Mouse (Mus musculus) liver, embryonic 12.5 days (tissue): ENCODE measurements at regions not wholly inside any gene's neighbourhood (a gene's known extent, or its start where the extent isn't known, plus 50 kb on each side); places are given as distances from the start of the nearest gene placed in this dataset.

Source experiments
- ATAC-seq: fragments of 200-750 bp; cut with Nextera tagmentation; 2 replicates; pipeline ENCODE4 v1.8.0; 2017; ENCODE audit warnings: moderate number of reproducible peaks, mild to moderate bottlenecking, moderate library complexity
- H3K27ac ChIP-seq: fragments of 300-500 bp; sonication (generic); 2 replicates; pipeline ENCODE4 v1.5.1; 2016; ENCODE audit warnings: mild to moderate bottlenecking
- H3K27me3 ChIP-seq: fragments of 300-500 bp; sonication (generic); replicated peaks from 2 replicates; pipeline ENCODE4 v1.6.1; 2016; ENCODE audit warnings: mild to moderate bottlenecking, moderate library complexity
- H3K36me3 ChIP-seq: fragments of 300-500 bp; sonication (generic); 2 replicates; pipeline ENCODE4 v1.6.1; 2016; ENCODE audit warnings: mild to moderate bottlenecking, moderate library complexity
- H3K4me1 ChIP-seq: fragments of 300-500 bp; sonication (generic); 2 replicates; pipeline ENCODE4 v1.6.1; 2016
- H3K4me2 ChIP-seq: fragments of 300-500 bp; sonication (generic); 2 replicates; pipeline ENCODE4 v1.6.1; 2016; ENCODE audit warnings: mild to moderate bottlenecking, moderate library complexity
- H3K4me3 ChIP-seq: fragments of 300-500 bp; sonication (generic); 2 replicates; pipeline ENCODE4 v1.5.1; 2016; ENCODE audit warnings: mild to moderate bottlenecking, moderate library complexity
- H3K9ac ChIP-seq: fragments of 300-500 bp; sonication (generic); 2 replicates; pipeline ENCODE4 v1.6.1; 2016; ENCODE audit warnings: mild to moderate bottlenecking, moderate library complexity
- H3K9me3 ChIP-seq: fragments of 300-500 bp; sonication (generic); replicated peaks from 2 replicates; pipeline ENCODE4 v1.6.1; 2016; ENCODE audit warnings: mild to moderate bottlenecking, moderate library complexity
- WGBS: fragments of 180-500 bp; shearing (Covaris S2); methylation state at CpG from one replicate; pipeline ENCODE4 v1.1.7; 2016; ENCODE audit not compliant: insufficient replicate concordance; 5-methylcytosine and 5-hydroxymethylcytosine counted together

GRCm38 (mm10) chr3:8751356-8751755 lies 858.5 kb downstream of the Zfp704 start:
- peaks cover 3% of the 10 kb centered on the region; the same call in 1 of the 2 replicates for H3K27me3 ChIP-seq
- H3K9ac ChIP-seq: no peak overlapping the region
- 71% methylated on average over 10 of the region's 10 CpGs for WGBS
- no peaks in the 10 kb centered on the region for H3K9me3 ChIP-seq
- H3K4me3 ChIP-seq: peak overlapping the region; percentile 3; the same call in 1 of the 2 replicates
- H3K36me3 ChIP-seq: no peaks in the 10 kb centered on the region
- H3K27ac ChIP-seq: no peak overlapping the region
- peaks cover 38% of the 10 kb centered on the region for H3K4me1 ChIP-seq
- no peak for ATAC-seq
- H3K4me2 ChIP-seq: no peak overlapping the region

GRCm38 (mm10) chr3:8750858-8751257 lies 859.0 kb downstream of the Zfp704 start:
- H3K27me3 ChIP-seq: peaks cover 3% of the 10 kb centered on the region; the same call in 1 of the 2 replicates
- H3K27ac ChIP-seq: no peak overlapping the region
- peaks cover 35% of the 10 kb centered on the region for H3K4me1 ChIP-seq
- H3K9ac ChIP-seq: no peak overlapping the region
- H3K36me3 ChIP-seq: no peaks in the 10 kb centered on the region
- 43% methylated on average over 4 of the region's 4 CpGs for WGBS
- no peak for ATAC-seq
- H3K9me3 ChIP-seq: no peaks in the 10 kb centered on the region
- peak overlapping the region; percentile 3; the same call in 1 of the 2 replicates for H3K4me3 ChIP-seq
- H3K4me2 ChIP-seq: no peak overlapping the region

GRCm38 (mm10) chr3:8750162-8750561 lies 859.7 kb downstream of the Zfp704 start:
- H3K9ac ChIP-seq: no peak overlapping the region
- H3K4me3 ChIP-seq: no peak overlapping the region
- ATAC-seq: no peak

GRCm38 (mm10) chr3:8747201-8747600 lies 862.7 kb downstream of the Zfp704 start:
- peak; percentile 93 for ATAC-seq
- no peak overlapping the region for H3K9ac ChIP-seq
- peaks cover 34% of the 10 kb centered on the region for H3K4me1 ChIP-seq
- H3K9me3 ChIP-seq: no peaks in the 10 kb centered on the region
- no peaks in the 10 kb centered on the region for H3K27me3 ChIP-seq
- no peaks in the 10 kb centered on the region for H3K36me3 ChIP-seq
- WGBS: 21% methylated on average over 4 of the region's 4 CpGs
- peak overlapping the region; percentile 78 for H3K27ac ChIP-seq
- H3K4me3 ChIP-seq: no peak overlapping the region
- H3K4me2 ChIP-seq: peak overlapping the region; percentile 27; the same call in 1 of the 2 replicates

More at GRCm38 (mm10) chr3:8750162-8750561, 859.7 kb downstream of the Zfp704 start:
- WGBS: 81% methylated on average over 11 of the region's 11 CpGs
- Histone ChIP-seq H3K4me1 (peaks cover 34% of the 10 kb centered on the region), H3K9me3 (no peaks in the 10 kb centered on the region), H3K36me3 (no peaks in the 10 kb centered on the region), H3K27me3 (peaks cover 3% of the 10 kb centered on the region; the same call in 1 of the 2 replicates), H3K27ac (no peak overlapping the region), H3K4me2 (no peak overlapping the region)

- 0 out of 2 replicates have a peak, but pooled peaks have one; percentile 11 for ATAC-seq
- Histone ChIP-seq H3K4me3 (no peak overlapping the region), H3K9ac (no peak overlapping the region), H3K9me3 (no peaks in the 10 kb centered on the region), H3K36me3 (no peaks in the 10 kb centered on the region), H3K4me2 (peak overlapping the region; percentile 27; the same call in 1 of the 2 replicates), H3K27ac (peak overlapping the region; percentile 78), H3K27me3 (no peaks in the 10 kb centered on the region), H3K4me1 (peaks cover 34% of the 10 kb centered on the region)
- 91% methylated on average over 3 of the region's 3 CpGs for WGBS
Observed at GRCm38 (mm10) chr3:8746677-8747076, 863.2 kb downstream of the Zfp704 start.

- H3K9me3 ChIP-seq: no peaks in the 10 kb centered on the region
- no peak for ATAC-seq
- 76% methylated on average over 1 of the region's 1 CpGs for WGBS
- no peaks in the 10 kb centered on the region for H3K36me3 ChIP-seq
- no peak overlapping the region for H3K9ac ChIP-seq
- H3K27ac ChIP-seq: no peak overlapping the region
- H3K4me2 ChIP-seq: no peak overlapping the region
- H3K27me3 ChIP-seq: no peaks in the 10 kb centered on the region
- peaks cover 32% of the 10 kb centered on the region for H3K4me1 ChIP-seq
- H3K4me3 ChIP-seq: no peak overlapping the region
Observed at GRCm38 (mm10) chr3:8746037-8746436, 863.8 kb downstream of the Zfp704 start.

- WGBS: 61% methylated on average over 6 of the region's 6 CpGs
- Histone ChIP-seq H3K9me3 (no peaks in the 10 kb centered on the region), H3K9ac (no peak overlapping the region), H3K4me3 (no peak overlapping the region), H3K36me3 (no peaks in the 10 kb centered on the region), H3K27me3 (no peaks in the 10 kb centered on the region), H3K4me2 (no peak overlapping the region), H3K4me1 (peaks cover 31% of the 10 kb centered on the region), H3K27ac (no peak overlapping the region)
- no peak for ATAC-seq
Observed at GRCm38 (mm10) chr3:8744857-8745256, 865.0 kb downstream of the Zfp704 start.

GRCm38 (mm10) chr3:8743650-8744049 lies 866.2 kb downstream of the Zfp704 start:
- Histone ChIP-seq H3K9me3 (no peaks in the 10 kb centered on the region), H3K36me3 (no peaks in the 10 kb centered on the region), H3K9ac (no peak overlapping the region), H3K4me3 (no peak overlapping the region), H3K27me3 (no peaks in the 10 kb centered on the region), H3K4me1 (peaks cover 23% of the 10 kb centered on the region), H3K27ac (no peak overlapping the region), H3K4me2 (no peak overlapping the region)
- WGBS: 76% methylated on average over 7 of the region's 7 CpGs
- ATAC-seq: no peak

- Histone ChIP-seq H3K27me3 (0 out of 2 replicates have a peak, but pooled peaks cover 6% of the 10 kb centered on the region), H3K27ac (no peak overlapping the region), H3K4me3 (no peak overlapping the region), H3K36me3 (no peaks in the 10 kb centered on the region), H3K4me1 (peaks cover 2% of the 10 kb centered on the region), H3K4me2 (no peak overlapping the region), H3K9me3 (no peaks in the 10 kb centered on the region), H3K9ac (no peak overlapping the region)
- ATAC-seq: no peak
- WGBS: 56% methylated on average over 8 of the region's 8 CpGs
Observed at GRCm38 (mm10) chr3:8741266-8742023, 868.4 kb downstream of the Zfp704 start.

- ATAC-seq: no peak
- 68% methylated on average over 5 of the region's 5 CpGs for WGBS
- Histone ChIP-seq H3K36me3 (no peaks in the 10 kb centered on the region), H3K9ac (no peak overlapping the region), H3K27ac (no peak overlapping the region), H3K27me3 (0 out of 2 replicates have a peak, but pooled peaks cover 11% of the 10 kb centered on the region), H3K4me2 (no peak overlapping the region), H3K4me1 (no peaks in the 10 kb centered on the region), H3K9me3 (no peaks in the 10 kb centered on the region), H3K4me3 (no peak overlapping the region)
Observed at GRCm38 (mm10) chr3:8740710-8741109, 869.2 kb downstream of the Zfp704 start.

- 0 out of 2 replicates have a peak, but pooled peaks cover 11% of the 10 kb centered on the region for H3K27me3 ChIP-seq
- H3K27ac ChIP-seq: no peak overlapping the region
- no peak overlapping the region for H3K9ac ChIP-seq
- no peak overlapping the region for H3K4me2 ChIP-seq
- no peaks in the 10 kb centered on the region for H3K4me1 ChIP-seq
- no peak for ATAC-seq
- 80% methylated on average over 14 of the region's 14 CpGs for WGBS
- H3K36me3 ChIP-seq: no peaks in the 10 kb centered on the region
- H3K4me3 ChIP-seq: no peak overlapping the region
- H3K9me3 ChIP-seq: no peaks in the 10 kb centered on the region
Observed at GRCm38 (mm10) chr3:8739299-8739698, 870.6 kb downstream of the Zfp704 start.

GRCm38 (mm10) chr3:8736239-8736953 lies 873.5 kb downstream of the Zfp704 start:
- no peak overlapping the region for H3K27ac ChIP-seq
- H3K4me1 ChIP-seq: no peaks in the 10 kb centered on the region
- no peaks in the 10 kb centered on the region for H3K9me3 ChIP-seq
- no peaks in the 10 kb centered on the region for H3K36me3 ChIP-seq
- H3K9ac ChIP-seq: no peak overlapping the region
- H3K4me2 ChIP-seq: no peak overlapping the region
- 56% methylated on average over 10 of the region's 10 CpGs for WGBS
- H3K27me3 ChIP-seq: peaks cover 11% of the 10 kb centered on the region; the same call in 1 of the 2 replicates
- no peak overlapping the region for H3K4me3 ChIP-seq
- ATAC-seq: no peak
